Mouse (Mus musculus): ENCODE results near the gene Hecw1. TPM values are rescaled to one million over a fixed set of nuclear protein-coding genes. Genes with fewer than 3 reads are reported as not detected.

Gene Hecw1
- total RNA-seq (2021), result 10 to 100 TPM; 83.0 to 97.8 TPM
- long read RNA-seq, experiment 1, partial matches to known transcripts, result 14 of 18 reads
- long read RNA-seq, experiment 1, other reads (novel, unspliced or antisense), result 3 of 18 reads
- long read RNA-seq, experiment 2, partial matches to known transcripts, result 9 of 18 reads
- long read RNA-seq, experiment 2, other reads (novel, unspliced or antisense), result 6 of 18 reads

GRCm38 (mm10) chr13:14522906-14523269, at the start of gene Hecw1:
TSS of gene Hecw1 (minus strand) at chr13:14523228.
- peak; percentile 55 to 57 for DNase-seq (ENCODE audit: low spot score in 2 of 2)

- DNase-seq (ENCODE audit: low spot score in 2 of 2), result no peak
Observed at GRCm38 (mm10) chr13:14561336-14561735, 38.3 kb upstream of the Hecw1 start.

GRCm38 (mm10) chr13:14552628-14553027, 29.6 kb upstream of the Hecw1 start:
- peak; percentile 4 to 10 for DNase-seq (ENCODE audit: low spot score in 2 of 2)

DNA sequence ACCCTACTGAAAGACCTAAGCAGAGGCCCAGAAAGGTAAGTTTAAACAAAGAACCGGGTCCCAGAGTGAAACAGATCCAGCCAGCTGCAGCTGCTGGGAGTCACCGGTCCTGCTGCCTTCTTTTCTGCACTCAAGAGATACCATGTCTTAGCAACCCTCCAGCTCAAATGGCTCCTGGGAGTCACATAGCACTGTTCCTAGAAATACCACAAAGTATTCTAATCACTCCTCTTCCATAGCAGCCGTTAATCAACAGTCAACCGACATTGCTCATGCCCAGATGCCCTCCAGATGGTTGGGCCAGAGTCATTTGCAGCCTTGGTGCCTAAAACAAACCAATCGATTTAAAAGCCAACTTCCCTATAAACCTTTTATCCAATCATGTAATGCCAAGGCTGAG, 19.8 kb upstream of the Hecw1 start:
- no peak for DNase-seq (ENCODE audit: low spot score in 2 of 2)

DNA sequence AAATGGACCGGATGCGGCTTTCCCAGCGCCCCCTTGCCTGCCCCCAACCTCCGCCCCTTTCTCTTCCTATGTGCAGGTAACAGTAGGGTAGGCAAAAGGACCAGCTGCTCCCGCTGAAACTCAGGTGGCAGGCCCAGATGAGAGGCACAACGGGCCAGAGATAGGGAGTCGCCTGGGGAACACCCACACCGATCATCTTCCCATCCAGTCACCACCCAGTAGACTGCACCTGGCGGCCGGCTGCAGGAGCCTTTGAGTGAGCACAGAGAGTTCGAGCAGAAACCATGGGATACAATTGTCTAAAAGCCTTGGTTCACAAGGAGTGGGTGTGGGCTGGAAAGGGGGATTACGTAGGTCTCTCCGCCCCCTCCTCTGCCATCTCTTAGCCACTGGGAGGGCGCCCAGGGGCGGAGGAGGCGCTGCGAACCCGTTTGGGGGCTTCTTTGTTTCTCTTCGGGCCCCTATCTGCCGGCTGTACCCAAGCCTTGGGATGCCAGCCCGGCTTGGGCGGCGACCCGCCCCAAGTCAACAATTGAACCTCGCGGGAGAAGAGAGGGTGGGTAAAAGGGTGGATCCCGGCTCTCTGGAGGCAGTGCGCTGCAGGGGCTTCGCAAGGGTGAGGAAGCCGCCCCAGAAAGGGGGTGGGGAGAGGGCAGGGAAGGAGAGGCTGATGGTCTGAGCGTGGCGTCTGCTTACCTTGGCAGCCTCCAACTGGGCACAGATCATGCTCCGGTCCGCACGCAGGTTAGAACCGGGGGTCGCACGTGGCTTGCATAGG, 711 bp downstream of the Hecw1 start:
- DNase-seq (ENCODE audit: low spot score in 2 of 2), result peak; percentile 60 to 65

GRCm38 (mm10) chr13:14521746-14522127, 1.3 kb downstream of the Hecw1 start:
- DNase-seq (ENCODE audit: low spot score in 2 of 2), result peak; percentile 36 to 46

- DNase-seq (ENCODE audit: low spot score in 2 of 2), result no peak
Observed at GRCm38 (mm10) chr13:14519605-14520004, 3.4 kb downstream of the Hecw1 start.

GRCm38 (mm10) chr13:14517478-14517877, 5.5 kb downstream of the Hecw1 start:
- DNase-seq (ENCODE audit: low spot score in 2 of 2), result peak in 1 of 2 experiments; percentile 85

GRCm38 (mm10) chr13:14515106-14515505, 7.9 kb downstream of the Hecw1 start:
- DNase-seq (ENCODE audit: low spot score in 2 of 2), result no peak

- no peak for DNase-seq (ENCODE audit: low spot score in 2 of 2)
Observed at GRCm38 (mm10) chr13:14513934-14514333, 9.1 kb downstream of the Hecw1 start.

DNA sequence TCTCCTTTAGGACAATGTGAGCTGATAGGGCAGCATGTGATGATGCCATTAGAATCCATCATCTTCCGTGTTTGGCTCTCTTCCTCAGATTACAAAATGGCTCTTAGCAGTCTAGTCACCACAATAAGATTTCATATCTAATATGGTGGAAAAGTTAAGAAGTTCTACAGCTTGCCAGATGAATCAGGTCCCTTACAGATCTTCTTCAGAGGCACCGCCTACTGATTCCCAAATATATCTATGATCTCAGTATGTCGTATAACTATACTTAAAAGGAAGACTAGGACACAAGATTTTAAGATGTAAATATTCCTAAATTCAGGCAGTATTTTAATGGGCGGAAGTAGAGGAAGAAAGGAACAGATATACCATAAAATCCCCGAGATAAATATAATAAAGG, 16.3 kb downstream of the Hecw1 start:
- DNase-seq (ENCODE audit: low spot score in 2 of 2), result no peak

GRCm38 (mm10) chr13:14500251-14500650, 22.8 kb downstream of the Hecw1 start:
- no peak for DNase-seq (ENCODE audit: low spot score in 2 of 2)

DNA sequence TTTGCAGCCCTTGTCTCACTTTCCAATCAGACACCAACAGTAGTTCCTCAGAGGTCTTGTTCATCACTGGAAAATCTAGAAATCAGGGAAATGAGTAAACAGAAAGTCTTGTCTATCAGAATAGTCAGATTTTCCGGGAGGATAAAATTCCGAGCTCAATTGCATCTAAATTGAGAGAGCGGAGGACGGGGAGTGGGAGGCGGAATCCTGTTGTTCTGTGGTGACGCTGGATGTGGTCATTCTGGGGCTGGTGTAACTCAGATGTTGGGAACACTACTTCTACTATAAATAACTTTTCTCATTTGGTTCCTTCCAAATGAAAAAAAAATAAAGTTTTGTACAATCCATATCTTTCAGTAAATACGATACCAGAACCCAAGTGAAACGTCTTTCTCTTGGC, 24.2 kb downstream of the Hecw1 start:
- DNase-seq (ENCODE audit: low spot score in 2 of 2), result no peak

- DNase-seq (ENCODE audit: low spot score in 2 of 2), result no peak
Observed at GRCm38 (mm10) chr13:14496954-14497353, 26.1 kb downstream of the Hecw1 start.

DNA sequence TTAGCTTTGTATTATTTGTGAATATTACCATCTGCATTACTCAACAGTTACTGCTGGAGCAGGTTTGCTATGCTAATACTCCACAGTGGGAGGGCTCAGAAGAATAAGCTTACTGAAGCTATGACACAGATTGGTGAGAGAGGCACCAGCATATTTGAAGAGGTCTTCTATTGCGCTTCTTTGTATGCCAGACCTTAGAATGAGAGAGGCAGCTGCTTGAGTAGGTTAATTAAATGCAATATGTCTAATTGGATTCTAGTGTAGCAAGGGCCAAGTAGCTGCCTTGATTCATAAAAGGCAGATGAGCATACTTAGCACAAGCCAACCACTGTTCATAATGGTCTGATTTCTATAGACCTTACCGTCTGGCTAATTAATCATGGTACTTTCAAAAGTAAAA, 35.2 kb downstream of the Hecw1 start:
- DNase-seq (ENCODE audit: low spot score in 2 of 2), result peak in 1 of 2 experiments; percentile 21

GRCm38 (mm10) chr13:14471121-14471520, 51.9 kb downstream of the Hecw1 start:
- DNase-seq (ENCODE audit: low spot score in 2 of 2), result no peak

GRCm38 (mm10) chr13:14467517-14467916, 55.5 kb downstream of the Hecw1 start:
- DNase-seq (ENCODE audit: low spot score in 2 of 2), result no peak

GRCm38 (mm10) chr13:14461036-14461435, 62.0 kb downstream of the Hecw1 start:
- DNase-seq (ENCODE audit: low spot score in 2 of 2), result no peak

DNA sequence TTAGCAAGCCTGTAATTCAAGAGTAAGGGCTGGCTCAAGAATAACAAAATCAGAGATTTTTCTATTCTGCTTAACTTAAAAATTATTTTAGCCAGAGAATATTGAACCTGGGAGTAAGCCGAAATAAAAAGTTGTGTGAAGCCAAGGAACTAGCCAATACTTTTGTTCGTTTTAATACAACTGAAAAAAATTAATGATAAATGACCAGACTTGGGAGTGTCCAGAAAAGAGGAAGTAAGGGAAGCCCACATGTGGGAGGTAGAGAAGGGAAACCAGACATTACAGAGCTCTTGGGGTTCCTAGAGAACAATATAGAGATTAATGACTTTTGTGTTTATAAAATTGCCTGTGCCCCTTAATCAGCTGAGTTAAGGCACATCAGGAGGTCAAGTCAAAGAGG, 66.0 kb downstream of the Hecw1 start:
- DNase-seq (ENCODE audit: low spot score in 2 of 2), result no peak

- DNase-seq (ENCODE audit: low spot score in 2 of 2), result no peak
Observed at GRCm38 (mm10) chr13:14439540-14439939, 83.5 kb downstream of the Hecw1 start.

DNA sequence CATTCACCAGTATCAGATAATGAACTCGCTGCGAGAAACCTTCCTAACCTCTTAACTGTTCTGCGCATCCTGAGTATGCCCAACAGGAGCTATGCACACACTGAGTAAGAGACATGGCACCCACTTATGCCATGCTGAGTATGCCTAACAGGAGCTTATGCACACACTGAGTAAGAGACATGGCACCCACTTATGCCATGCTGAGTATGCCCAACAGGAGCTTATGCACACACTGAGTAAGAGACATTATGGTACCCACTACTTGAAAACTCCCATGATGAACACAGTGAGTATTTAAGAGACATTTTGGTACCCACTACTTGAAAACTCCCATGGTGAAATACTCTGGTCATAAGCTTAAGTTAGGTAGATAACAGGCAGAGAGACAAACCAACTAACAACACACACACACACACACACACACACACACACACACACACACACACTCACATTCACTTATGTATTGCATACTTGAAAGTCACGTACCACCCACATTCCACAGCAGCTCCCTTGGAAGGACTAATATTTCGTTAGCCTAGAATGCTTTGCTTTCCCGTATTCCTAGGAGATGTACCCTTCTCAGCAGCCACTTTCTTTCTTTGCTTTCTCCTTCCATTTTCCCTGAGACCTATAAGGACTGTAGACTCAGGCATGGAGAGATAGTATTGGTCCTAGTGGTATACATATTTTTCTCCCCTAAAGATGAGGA, 94.0 kb downstream of the Hecw1 start:
- no peak for DNase-seq (ENCODE audit: low spot score in 2 of 2)

DNA sequence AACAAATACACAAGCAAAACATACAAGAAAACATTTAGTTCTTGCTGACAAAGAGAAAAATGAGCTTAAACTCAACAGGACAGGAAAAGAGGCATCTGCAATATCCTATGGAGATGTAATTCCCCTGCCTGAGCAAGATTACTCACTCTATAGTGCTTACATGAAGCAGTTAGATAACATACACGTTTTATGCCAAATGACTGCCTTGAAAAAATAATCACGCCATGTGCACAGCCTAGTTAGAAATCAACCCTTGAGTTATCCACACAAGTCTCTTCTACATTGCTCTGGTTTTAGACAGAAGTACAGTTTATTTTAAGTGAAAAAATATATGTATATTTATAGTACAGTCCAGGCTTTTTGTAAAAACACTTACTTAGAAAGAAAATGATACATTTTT, 98.2 kb downstream of the Hecw1 start:
- no peak for DNase-seq (ENCODE audit: low spot score in 2 of 2)
